Mouse (Mus musculus) adrenal gland, postnatal 36 days (tissue): ENCODE results near the gene Prkce. TPM values are rescaled to one million over a fixed set of nuclear protein-coding genes. Genes with fewer than 3 reads are reported as not detected.

Experiments
- DNase-seq, 2 experiments: peaks; one replicate each; pipeline ENCODE4 v3.0.0; 2021; ENCODE audit warnings: mixed read lengths in 1 of 2
- total RNA-seq, 2 experiments: library from RNA; stranded (reverse); gene quantifications; 2 replicates each; pipeline ENCODE4 v1.2.3; 2021

Prkce gene
- total RNA-seq, 2 experiments from 2014 or later = 18.1 to 21.1 TPM

DNA sequence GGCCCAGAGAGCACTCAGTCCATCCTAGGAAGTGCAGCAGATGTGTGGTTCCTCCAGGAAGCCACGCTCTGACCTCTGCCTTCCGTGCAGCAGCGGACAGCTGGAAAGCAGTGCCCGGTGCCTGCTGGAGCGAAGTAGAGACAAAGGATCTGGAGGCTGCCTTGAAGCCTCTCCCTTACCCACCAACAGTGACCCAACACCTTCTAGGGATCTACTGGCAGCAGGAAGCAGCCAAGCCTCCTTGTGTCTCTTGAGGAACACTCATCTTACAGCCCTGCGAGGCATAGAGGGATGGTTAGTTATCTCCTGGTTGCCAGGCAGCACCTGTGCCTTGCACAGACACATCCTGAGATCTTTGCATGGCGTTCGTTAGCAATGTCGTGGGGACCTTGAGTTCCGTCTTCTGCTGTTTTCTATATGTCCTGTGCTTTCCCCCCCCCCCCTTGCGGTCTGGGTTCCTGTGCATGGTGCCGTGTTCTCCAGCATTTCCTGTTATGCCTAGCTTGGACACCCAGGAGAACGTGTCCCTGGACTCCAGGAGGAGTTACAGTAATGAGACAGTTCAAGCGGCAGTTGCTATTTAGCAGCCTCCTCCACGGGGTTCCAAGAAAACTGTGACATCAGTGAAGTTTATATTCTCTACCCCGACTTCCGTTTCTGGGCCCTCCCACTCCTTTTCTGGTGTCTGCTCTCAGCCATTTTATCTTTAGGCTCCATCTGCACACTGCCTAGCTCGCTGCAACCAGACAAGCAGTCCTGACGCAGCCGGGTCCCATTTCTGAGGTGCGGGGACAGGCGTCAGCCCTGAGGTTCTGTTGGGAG is 133.4 kb downstream of the Prkce start:
- peak; percentile 36 to 45 for DNase-seq

DNA sequence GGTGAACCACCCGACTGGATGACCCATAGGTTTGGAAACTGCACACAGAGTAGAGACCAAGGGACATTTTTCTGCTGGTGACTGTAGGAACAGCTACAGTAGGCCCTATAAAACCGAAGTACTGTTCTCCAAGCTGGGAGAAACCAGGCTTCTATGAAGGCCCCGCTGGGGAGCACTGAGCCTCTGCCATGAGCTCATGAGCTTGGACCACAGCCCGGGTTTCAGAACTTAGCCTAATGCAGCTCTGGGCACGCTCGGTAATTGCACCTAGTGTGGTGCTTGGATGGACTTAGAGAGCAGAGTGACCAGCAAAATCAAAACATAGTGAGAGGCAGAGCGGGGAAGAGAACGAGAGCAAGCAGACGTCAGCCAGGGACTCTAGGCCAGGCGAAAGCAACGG is 134.7 kb downstream of the Prkce start:
- peak in 1 of 2 experiments; percentile 53 for DNase-seq

DNA sequence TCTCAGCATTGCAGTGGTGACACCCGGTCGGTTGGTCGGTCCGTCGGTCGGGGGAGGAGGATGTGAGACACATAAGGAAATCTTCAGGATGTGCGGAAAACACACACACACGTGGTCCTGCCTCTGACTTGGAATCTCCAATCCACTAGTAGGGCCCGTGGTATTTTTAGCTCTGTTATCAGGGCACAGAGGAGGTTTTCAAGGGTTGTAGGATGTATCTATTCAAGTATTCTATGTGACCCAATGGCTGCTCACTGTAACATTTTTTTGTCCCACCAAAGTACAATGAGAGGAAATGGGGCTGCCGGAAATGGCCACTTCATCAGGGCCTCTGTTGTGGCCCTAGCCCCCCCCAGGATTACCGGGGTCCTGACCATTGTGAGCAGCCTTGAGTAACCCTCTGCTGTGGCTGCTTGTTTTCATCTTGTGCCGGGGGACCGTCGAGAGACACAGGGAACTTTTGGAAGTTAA is 135.3 kb downstream of the Prkce start:
- peak; percentile 38 to 67 for DNase-seq

DNA sequence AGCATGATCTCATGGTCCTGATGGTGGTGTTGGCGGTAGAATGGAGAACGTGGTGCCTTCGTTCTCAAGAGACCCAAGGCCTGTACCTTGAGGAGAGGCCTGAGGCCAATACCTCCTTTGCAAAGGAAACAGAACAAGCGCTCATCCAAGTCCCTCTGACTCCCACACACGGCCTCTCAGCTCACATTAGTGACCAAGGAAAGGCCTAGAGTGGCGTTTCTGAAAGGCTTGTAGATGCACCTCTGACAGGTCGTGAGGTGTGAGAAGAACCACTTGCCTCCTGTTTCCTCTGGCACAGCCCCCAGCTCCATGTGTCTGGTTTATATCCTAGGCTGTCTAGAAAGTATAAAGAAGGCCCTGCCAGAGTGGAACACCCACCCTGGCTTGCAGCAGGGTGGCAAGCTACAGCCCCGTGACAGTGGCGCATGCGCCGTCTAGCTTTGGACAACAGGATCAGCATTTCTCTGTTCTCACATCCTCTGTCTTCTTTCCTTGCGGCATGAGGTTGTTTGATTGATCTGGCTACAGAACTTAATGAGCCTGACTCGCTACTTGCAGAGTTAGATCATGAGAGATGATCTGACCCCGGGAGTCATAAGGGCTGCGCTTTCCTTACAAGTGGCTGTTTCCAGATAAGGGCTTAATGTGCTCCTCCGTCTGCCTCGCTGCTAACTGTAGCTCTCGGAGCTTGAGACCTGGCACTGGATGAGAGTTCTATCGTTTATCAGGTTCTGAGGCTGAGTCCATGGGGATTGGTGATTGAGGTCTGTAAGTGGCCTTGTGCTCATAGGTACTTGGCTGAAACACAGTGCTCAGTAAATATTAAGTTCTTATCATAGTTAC is 136.0 kb downstream of the Prkce start:
- no peak for DNase-seq

DNA sequence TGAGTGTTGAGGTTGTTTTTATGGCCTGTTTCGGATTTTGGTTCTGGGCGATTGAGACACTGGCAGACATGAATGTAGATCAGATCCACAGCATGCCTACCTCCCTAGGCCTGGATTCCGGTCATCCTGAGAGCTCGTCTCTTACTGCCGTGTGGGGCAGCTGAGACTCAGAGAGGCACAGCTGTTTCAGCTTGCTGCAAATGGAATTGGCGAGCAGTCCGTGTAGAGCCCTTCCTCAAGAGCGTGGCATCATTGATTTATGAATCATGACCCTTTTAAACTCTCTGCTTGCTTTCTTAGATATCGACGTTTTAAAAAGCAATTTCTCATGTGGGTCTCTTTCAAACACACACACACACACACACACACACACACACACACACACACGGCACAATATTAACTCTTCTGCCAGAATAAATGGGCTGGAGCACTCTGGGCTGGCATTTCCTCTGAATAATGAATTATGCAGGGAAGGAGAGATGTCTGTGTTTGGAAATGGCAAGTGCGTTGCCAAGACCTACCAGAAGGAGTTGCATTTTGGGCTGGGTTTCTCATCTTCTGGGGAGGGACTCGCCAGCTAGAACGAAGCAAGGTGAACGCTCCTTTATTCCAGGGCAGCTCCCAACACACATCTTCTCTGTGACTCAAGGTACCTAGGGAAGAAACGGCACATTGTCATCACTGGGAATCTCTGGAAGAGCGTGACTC is 137.5 kb downstream of the Prkce start:
- no peak for DNase-seq

DNA sequence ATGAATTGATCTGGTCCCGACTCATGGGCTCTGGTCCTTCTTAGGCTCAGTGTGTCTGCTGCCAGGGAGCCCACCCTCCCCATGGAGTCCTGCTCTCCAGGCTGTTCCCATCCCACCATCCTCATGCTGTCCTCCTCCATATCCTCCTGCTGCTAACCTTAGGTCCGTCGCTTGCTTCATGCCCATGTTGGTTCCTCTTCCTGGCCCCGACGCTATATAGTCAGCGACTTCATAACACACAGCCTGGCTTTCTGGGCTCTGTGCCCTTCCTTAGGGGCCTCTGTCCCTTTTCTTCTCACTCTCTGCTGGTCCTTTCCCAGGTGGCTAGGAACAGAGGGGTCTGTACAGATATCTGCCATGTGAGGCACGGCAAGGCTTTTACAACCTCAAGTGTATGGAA is 138.6 kb downstream of the Prkce start:
- DNase-seq = no peak

DNA sequence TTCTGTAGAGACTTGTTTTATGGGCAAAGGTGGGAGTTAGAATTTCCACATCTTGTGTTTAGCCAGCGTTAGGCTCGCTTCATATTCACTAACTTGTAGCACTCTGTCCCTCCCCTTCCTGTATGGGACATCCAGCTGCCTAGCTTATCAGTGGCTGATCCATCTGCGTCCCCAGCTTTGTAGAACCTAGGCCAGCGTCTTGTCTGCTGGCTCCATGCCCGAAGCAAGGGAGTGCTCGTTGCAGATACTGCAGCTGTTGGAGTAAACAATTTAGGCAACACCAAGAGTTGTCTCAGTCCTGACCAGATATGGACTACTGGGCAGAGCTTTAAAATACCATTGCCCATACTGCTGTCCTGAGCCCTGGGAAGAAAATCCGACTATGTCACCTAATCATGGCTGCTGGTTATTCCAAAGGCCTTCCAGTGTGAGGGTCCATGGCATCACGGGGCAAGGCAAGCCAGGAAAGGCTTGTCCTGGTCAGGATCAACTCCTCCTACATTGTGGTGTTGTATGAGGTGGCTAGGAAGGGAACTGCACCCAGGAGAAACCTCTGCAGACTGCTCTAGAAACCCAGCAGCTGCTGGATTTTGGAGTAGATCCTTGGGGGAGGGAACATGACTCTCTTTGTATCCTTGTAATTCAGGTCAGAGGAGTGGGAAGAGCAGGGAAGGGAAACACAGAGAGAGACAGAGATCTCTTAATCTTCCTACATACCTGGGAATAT is 146.0 kb downstream of the Prkce start:
- peak; percentile 17 to 31 for DNase-seq

DNA sequence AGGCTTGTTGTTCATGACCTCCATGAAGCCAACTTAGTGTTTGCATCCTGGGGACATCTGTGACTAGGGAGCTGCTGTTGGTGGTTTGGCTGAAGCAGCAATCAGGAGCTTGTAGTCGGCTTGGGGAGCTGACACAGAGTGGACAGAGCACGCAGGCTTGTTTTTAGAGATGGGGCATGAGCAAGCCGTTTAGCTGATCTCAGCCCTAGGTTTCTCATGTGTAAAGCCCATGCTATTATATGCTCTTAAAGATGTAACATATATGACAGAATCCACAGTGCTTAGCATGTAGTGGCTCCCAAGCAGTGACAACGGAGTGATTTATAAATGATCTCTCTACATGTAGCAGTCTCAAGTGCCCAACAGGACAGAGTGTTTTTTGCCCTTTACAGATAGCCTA is 148.3 kb downstream of the Prkce start:
- DNase-seq = no peak

DNA sequence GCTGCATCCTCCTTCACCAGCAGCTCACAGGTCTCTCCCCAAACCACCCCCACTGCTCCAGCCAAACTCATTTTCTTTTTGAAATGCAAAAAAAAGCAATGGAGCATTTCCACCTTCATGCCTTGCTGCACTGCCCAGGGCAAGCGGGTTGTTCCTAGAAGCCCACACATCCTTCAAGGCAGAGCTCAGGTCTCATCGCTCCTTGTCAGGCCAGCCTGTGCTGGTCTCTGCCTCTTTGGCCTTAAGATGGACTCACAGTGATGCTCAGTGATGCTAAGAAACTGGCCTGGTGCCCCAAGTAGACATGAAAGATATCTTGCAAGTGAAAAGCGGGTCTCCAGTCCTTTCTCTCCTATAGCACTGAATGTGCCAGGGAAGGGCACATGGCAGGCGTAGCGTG is 149.2 kb downstream of the Prkce start:
- no peak for DNase-seq

DNA sequence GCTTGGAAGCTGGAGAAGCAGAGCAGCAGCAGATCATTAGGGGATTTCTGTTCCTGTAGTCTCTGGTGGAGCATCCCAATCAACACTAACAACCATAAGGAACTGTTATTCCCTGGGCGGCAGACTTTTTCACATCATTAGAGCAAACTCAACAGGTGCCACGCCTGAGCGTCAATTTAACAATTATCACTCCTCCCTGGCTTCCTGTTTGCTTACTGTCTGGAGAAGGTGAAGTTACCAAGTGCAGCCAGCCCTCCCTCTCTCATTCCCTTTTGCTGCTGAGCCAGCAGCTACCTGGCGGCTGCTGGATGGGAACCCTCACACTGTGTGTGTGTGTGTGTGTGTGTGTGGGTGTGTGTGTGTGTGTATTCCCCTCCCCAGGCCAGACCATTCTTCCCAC is 149.6 kb downstream of the Prkce start:
- DNase-seq = no peak

DNA sequence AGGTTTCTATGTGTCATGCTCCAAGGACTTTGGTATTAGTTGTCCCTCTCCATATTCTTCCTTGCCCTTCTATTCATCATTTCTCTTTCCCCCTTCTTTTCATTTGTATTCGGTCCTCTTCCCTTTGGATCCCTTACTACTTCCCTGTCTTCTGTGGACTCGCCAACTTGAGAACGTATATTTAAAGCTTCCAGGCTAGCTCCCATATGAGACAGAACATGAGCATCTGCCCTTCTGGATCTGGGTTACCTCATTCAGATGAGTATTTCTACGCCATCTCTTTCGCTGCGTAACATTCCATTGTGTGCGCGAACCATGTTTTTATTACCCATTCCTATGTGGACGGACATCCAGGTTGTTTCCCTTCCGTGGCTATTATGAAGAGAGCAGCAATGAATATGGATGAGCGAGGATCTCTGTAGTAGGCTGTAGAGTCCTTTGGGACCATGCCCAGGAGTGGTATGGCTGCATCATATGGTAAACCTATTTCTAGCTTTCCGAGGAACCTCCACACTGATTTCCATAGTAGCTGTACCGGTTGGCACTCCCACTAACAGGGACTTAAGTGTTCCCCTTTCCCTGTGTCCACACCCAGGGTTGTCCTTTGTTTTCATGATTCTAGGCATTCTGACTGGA is 152.5 kb downstream of the Prkce start:
- no peak for DNase-seq

DNA sequence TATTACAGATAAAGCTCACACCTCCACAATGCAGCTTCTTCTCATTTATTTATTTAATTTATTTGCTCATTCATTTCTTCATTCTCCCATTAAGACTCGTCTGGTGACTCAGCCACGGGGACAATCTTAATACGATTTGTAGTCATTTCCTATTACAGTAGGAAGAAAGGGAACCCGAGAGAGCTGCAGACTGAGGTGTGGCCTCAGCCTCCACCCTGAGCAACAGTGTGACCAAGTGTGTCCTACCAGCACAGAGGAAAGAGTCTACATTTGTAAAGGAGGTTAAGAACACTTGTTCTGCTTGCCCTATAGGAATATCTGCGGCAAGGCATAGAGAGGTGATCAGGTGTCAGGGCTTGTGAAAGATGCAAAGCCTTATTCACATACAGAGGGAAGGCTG is 155.3 kb downstream of the Prkce start:
- no peak for DNase-seq

DNA sequence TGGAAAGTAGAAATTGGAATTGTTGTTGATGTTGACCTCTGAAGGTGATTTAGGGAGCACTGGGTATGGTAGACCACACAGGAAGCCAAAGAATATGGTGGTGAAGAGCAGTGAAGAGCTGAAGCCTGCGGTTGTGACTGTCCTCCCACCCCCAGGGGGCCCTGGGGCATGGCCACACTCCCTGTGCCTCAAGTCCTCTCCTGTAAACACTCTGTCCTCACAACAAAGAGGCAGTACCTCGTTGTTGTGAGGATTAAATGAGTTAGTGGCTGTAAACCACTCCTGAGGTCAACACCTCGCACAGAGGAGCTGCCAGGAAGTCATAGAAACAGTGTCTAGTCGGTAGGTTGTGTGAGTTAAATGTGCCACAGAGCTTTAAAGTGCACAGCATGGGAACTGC is 155.7 kb downstream of the Prkce start:
- no peak for DNase-seq

DNA sequence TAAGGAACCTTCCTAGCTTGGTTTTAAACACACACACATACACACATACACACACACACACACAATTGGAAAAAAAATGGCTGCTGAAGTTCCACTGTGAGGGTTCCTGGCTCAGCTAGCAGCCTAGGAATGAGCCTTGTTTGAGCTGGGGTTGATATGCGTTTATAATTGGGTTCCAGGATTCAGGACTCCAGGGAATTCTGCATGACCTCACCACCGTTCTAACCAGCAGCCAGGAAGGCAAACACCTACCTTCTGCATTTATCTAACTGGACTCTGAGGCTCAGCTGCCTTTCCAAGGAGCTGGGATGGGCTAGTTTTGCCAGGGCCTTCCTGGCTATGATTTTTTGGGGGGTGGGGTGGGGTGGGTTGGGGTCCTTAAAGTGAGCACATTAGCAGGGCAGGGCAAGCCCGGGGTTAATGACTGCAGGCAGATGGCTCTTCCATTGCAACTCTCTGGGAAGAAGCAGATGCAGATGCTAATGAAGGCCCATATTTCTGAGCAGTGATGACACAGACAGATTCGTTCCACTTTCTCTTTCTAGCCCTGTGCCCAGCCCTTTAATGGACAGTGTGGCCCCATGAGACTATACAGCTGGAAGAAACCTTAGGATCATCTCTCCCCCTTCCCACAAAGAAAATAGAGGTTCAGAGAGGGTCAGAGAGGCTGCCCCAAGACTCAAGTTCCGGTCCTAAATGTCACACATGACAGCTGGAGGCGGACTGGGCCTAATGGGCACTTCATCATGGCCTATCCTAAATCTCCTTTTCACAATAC is 156.5 kb downstream of the Prkce start:
- DNase-seq = no peak

DNA sequence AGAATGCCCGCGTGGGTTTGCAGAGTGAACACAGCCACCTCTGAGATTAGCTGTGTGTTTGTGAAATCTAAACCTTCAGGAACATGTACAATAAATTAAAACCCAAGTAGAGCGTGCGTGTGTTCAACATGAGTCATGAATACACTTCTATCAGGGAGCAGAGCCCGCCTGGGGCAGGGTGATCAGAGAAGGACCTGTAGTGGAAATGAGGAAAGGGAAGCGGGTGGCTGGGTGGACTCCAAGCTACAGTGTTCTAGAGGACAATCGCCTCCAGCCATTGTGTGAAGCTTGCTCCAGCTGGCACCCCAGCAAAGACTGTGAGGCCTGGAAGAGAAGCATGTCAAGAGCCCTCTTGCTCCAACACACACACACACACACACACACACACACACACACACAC is 157.2 kb downstream of the Prkce start:
- DNase-seq = no peak

DNA sequence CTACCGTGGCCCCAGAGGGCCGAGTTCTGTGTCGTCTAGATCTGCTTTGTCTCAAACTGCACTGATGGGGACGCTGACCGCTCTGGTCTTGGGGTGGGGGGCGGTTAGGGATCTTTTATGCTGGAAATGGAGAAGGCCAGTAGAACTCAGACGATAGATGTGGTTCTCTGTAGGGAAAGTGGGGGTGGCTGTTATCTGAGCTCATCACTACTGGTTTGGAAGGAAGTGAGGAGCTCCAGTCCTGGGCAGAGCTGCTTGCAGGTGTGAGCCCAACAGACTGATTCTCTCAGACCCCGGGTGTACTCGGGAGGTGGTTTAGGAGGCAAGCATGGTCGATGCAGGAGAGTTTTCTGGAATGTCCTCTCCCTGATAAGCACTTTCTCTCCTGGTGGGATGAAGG is 157.7 kb downstream of the Prkce start:
- DNase-seq = no peak

DNA sequence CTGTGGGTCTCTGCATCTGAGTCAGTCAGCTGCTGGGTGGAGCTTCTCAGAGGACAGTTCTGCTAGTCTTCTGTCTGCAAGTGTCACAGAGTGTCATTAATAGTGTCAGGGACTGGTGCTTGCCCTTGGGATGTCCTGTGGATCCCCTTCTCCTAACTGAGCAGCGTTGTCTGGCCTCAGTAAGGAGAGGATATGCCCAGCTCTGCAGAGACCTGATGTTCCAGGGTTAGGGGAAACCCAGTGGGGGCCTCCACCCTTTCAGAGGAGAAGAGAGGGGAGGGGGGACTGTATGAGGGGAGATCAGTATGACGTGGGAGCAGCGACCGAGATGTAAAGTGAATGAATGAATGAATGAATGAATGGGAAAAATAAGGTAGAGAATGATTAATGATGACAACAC is 160.4 kb downstream of the Prkce start:
- no peak for DNase-seq

DNA sequence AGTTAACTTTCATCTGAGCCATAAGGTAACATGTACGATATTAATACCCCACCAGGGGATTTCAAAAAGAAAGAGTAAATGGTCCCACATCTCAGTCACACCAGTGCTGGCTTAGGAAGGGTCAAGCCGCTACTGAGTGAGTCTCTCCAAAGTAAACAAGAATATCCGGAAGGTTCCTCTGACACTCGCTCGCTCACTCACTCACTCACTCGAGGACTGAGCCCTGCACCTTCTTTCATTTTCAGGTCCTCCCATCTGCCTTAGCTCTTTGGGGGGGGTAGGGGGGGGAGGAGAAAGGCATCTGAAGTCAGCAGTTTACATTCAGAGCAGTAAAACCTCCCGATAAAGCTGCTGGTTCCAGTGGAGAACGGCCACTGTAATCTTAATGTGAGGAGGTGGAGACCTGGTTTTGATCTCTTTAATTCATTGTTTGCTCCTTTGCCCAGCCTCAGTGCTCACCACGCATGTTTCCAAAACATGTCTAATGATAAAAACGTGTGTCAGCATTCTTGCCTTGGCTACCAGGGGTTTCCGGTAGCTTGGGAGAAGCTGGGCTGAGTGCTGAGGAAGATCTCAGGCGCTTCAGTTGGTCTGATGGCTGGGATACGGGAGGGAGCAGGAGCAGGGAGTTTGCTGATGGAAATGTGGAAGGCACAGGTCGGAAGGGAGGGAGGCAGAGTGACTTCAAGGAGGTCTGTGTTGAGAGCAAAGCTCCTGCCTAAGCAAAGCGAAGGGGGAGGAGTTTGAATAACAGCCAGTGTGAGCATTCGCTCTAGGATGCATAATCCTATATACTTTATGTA is 161.9 kb downstream of the Prkce start:
- no peak for DNase-seq

DNA sequence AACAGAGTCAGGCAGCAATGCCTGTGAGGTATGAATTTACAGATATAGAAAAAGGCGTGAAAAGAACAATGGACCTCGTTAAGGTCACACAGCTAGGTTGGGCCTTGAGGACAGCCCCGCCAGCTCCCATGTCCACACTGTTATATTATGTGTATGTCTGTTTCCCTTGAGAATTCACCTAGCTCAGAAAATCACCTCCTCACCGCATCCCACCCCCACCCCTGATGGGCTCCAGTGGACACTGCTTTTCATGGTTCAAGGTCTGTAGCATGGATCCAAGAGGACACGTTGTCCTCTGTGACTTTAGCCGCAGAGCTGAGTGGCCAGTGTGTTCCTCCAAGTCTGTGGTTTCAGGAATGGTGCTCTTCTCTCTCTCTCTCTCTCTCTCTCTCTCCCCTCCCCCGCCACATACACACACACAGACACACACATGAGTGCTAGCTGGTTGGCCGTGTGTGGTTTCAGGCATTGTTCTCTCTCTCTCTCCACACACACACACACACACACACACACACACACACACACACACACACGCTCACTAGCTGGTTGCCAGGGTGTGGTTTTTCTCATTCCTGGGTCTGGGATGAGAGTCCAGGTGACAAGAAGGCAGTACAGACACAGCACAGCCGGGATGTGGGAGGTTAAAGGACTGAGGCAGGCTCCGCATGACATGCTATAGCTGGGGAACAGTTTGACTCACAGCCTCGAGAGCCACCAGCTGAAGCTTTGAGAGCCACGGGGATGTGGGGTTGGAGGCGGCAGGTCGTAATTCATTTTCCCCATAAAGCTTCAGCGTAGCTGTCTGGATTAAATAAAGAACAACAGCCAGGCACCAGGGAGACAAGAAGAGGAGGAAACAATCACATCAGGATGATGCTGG is 162.7 kb downstream of the Prkce start:
- no peak for DNase-seq
